Mouse (Mus musculus) midbrain, embryonic 15.5 days (tissue): Measurements from ENCODE around the gene Cecr2. TPM values are rescaled to one million over a fixed set of nuclear protein-coding genes. Genes with fewer than 3 reads are reported as not detected.
A peak's percentile ranks its signal among the peaks of the same experiment; 100 is the strongest.

Experiments used
- ATAC-seq: fragments of 200-750 bp; cut with Nextera tagmentation; replicated peaks from 2 replicates; pipeline ENCODE4 v1.8.0; 2017; ENCODE audit warnings: moderate TSS enrichment
- H3K27ac ChIP-seq: fragments of 300-500 bp; sonication (generic); 2 replicates; pipeline ENCODE4 v1.5.1; 2015; ENCODE audit warnings: mild to moderate bottlenecking, inconsistent platforms
- H3K27me3 ChIP-seq: fragments of 300-500 bp; sonication (generic); replicated peaks from 2 replicates; pipeline ENCODE4 v1.6.1; 2015; ENCODE audit warnings: inconsistent platforms
- H3K36me3 ChIP-seq: fragments of 300-500 bp; sonication (generic); replicated peaks from 2 replicates; pipeline ENCODE4 v1.6.1; 2015; ENCODE audit warnings: inconsistent platforms
- H3K4me1 ChIP-seq: fragments of 300-500 bp; sonication (generic); 2 replicates; pipeline ENCODE4 v1.6.1; 2015; ENCODE audit warnings: inconsistent platforms
- H3K4me2 ChIP-seq: fragments of 300-500 bp; sonication (generic); 2 replicates; pipeline ENCODE4 v1.6.1; 2015; ENCODE audit warnings: inconsistent platforms, mild to moderate bottlenecking, moderate library complexity
- H3K4me3 ChIP-seq: fragments of 300-500 bp; sonication (generic); 2 replicates; pipeline ENCODE4 v1.5.1; 2015; ENCODE audit warnings: mild to moderate bottlenecking, inconsistent platforms
- H3K9ac ChIP-seq: fragments of 300-500 bp; sonication (generic); 2 replicates; pipeline ENCODE4 v1.6.1; 2015; ENCODE audit warnings: mild to moderate bottlenecking, inconsistent platforms
- H3K9me3 ChIP-seq: fragments of 300-500 bp; sonication (generic); 2 replicates; pipeline ENCODE4 v1.6.1; 2016; ENCODE audit warnings: inconsistent platforms
- WGBS: fragments of 180-500 bp; shearing (Covaris S2); methylation state at CpG from one replicate; pipeline ENCODE4 v1.1.7; 2015; ENCODE audit warnings: mixed read lengths; 5-methylcytosine and 5-hydroxymethylcytosine counted together
- polyA plus RNA-seq: library from polyadenylated mRNA; unstranded; fragments of >200 nt; fragmentation: Nextera tagmentation; extraction: Ambion mirVana; gene quantifications from 2 replicates; pipeline ENCODE4 v1.2.1, GENCODE M21; 2015

Cecr2 gene
- polyA plus RNA-seq, 1 experiment from 2014 or later: 2.7 TPM

- Histone ChIP-seq H3K27me3 (no peaks in the 10 kb centered on the region), H3K4me3 (no peak overlapping the region), H3K4me1 (no peaks in the 10 kb centered on the region), H3K9ac (no peak overlapping the region), H3K4me2 (no peak overlapping the region), H3K9me3 (no peaks in the 10 kb centered on the region), H3K27ac (no peak overlapping the region), H3K36me3 (no peaks in the 10 kb centered on the region)
- 80% methylated on average over 3 of the region's 3 CpGs for WGBS
- peak; percentile 94 for ATAC-seq
Measured at GRCm38 (mm10) chr6:120736566-120736965, 70.4 kb downstream of the Cecr2 start.

- no peak overlapping the region for H3K27ac ChIP-seq
- no peak overlapping the region for H3K4me2 ChIP-seq
- ATAC-seq: no peak
- 86% methylated on average over 2 of the region's 2 CpGs for WGBS
- H3K27me3 ChIP-seq: no peaks in the 10 kb centered on the region
- H3K9me3 ChIP-seq: no peaks in the 10 kb centered on the region
- H3K36me3 ChIP-seq: no peaks in the 10 kb centered on the region
- no peak overlapping the region for H3K4me3 ChIP-seq
- no peak overlapping the region for H3K9ac ChIP-seq
- H3K4me1 ChIP-seq: no peaks in the 10 kb centered on the region
Measured at GRCm38 (mm10) chr6:120743130-120743529, 77.0 kb downstream of the Cecr2 start.

GRCm38 (mm10) chr6:120744266-120744665, 78.1 kb downstream of the Cecr2 start:
- ATAC-seq: no peak
- Histone ChIP-seq H3K27me3 (no peaks in the 10 kb centered on the region), H3K27ac (no peak overlapping the region), H3K36me3 (no peaks in the 10 kb centered on the region), H3K9ac (no peak overlapping the region), H3K4me3 (no peak overlapping the region), H3K4me2 (no peak overlapping the region), H3K9me3 (no peaks in the 10 kb centered on the region), H3K4me1 (no peaks in the 10 kb centered on the region)
- WGBS: 92% methylated on average over 7 of the region's 7 CpGs

GRCm38 (mm10) chr6:120746416-120746815, 80.2 kb downstream of the Cecr2 start:
- Histone ChIP-seq H3K27ac (no peak overlapping the region), H3K36me3 (no peaks in the 10 kb centered on the region), H3K4me1 (no peaks in the 10 kb centered on the region), H3K9ac (no peak overlapping the region), H3K9me3 (no peaks in the 10 kb centered on the region), H3K4me3 (no peak overlapping the region), H3K4me2 (no peak overlapping the region), H3K27me3 (no peaks in the 10 kb centered on the region)
- no peak for ATAC-seq
- 95% methylated on average over 2 of the region's 2 CpGs for WGBS

GRCm38 (mm10) chr6:120761151-120761550, 95.0 kb downstream of the Cecr2 start:
- peaks cover 15% of the 10 kb centered on the region for H3K36me3 ChIP-seq
- WGBS: 93% methylated on average over 2 of the region's 2 CpGs

GRCm38 (mm10) chr6:120769972-120770371, 103.8 kb downstream of the Cecr2 start:
- no peak overlapping the region for H3K9ac ChIP-seq
- H3K36me3 ChIP-seq: no peaks in the 10 kb centered on the region
- no peaks in the 10 kb centered on the region for H3K27me3 ChIP-seq
- 97% methylated on average over 1 of the region's 1 CpGs for WGBS
- no peak overlapping the region for H3K4me3 ChIP-seq
- H3K4me1 ChIP-seq: peaks cover 14% of the 10 kb centered on the region
- H3K4me2 ChIP-seq: no peak overlapping the region
- no peak overlapping the region for H3K27ac ChIP-seq
- no peaks in the 10 kb centered on the region for H3K9me3 ChIP-seq
- no peak for ATAC-seq

More at GRCm38 (mm10) chr6:120761151-120761550, 95.0 kb downstream of the Cecr2 start:
- H3K4me3 ChIP-seq: no peak overlapping the region
- no peak overlapping the region for H3K9ac ChIP-seq
- no peak overlapping the region for H3K4me2 ChIP-seq
- no peaks in the 10 kb centered on the region for H3K9me3 ChIP-seq
- H3K4me1 ChIP-seq: no peaks in the 10 kb centered on the region
- no peaks in the 10 kb centered on the region for H3K27me3 ChIP-seq
- no peak overlapping the region for H3K27ac ChIP-seq
- no peak for ATAC-seq

GRCm38 (mm10) chr6:120771366-120771765, 105.2 kb downstream of the Cecr2 start:
- H3K9ac ChIP-seq: no peak overlapping the region
- 83% methylated on average over 1 of the region's 1 CpGs for WGBS
- no peak for ATAC-seq
- H3K4me2 ChIP-seq: no peak overlapping the region
- no peak overlapping the region for H3K27ac ChIP-seq
- no peaks in the 10 kb centered on the region for H3K36me3 ChIP-seq
- no peaks in the 10 kb centered on the region for H3K9me3 ChIP-seq
- no peak overlapping the region for H3K4me3 ChIP-seq
- H3K27me3 ChIP-seq: no peaks in the 10 kb centered on the region
- H3K4me1 ChIP-seq: peaks cover 14% of the 10 kb centered on the region

- ATAC-seq: no peak
- no peak overlapping the region for H3K27ac ChIP-seq
- H3K4me1 ChIP-seq: peaks cover 14% of the 10 kb centered on the region
- no peak overlapping the region for H3K4me2 ChIP-seq
- H3K4me3 ChIP-seq: no peak overlapping the region
- H3K9ac ChIP-seq: no peak overlapping the region
- H3K9me3 ChIP-seq: no peaks in the 10 kb centered on the region
- no peaks in the 10 kb centered on the region for H3K27me3 ChIP-seq
- no peaks in the 10 kb centered on the region for H3K36me3 ChIP-seq
Measured at GRCm38 (mm10) chr6:120772025-120772424, 105.9 kb downstream of the Cecr2 start.

- Histone ChIP-seq H3K4me1 (peaks cover 14% of the 10 kb centered on the region), H3K9me3 (no peaks in the 10 kb centered on the region), H3K9ac (no peak within 1 kb of the TSS), H3K27me3 (no peaks in the 10 kb centered on the region), H3K4me3 (no peak within 1 kb of the TSS), H3K36me3 (no peaks in the 10 kb centered on the region), H3K27ac (peak within 1 kb of the TSS; percentile 61), H3K4me2 (no peak within 1 kb of the TSS)
- WGBS: 14% methylated on average over 5 of the region's 5 CpGs
- ATAC-seq: peak; percentile 79
Measured at GRCm38 (mm10) chr6:120773149-120773628, 107.0 kb downstream of the Cecr2 start, which contains the start of gene Slc25a18. Gene Slc25a18, plus strand, starts transcription at chr6:120773578.

GRCm38 (mm10) chr6:120773763-120774162, 107.6 kb downstream of the Cecr2 start:
- Histone ChIP-seq H3K9ac (no peak overlapping the region), H3K9me3 (no peaks in the 10 kb centered on the region), H3K4me2 (no peak overlapping the region), H3K4me3 (no peak overlapping the region), H3K4me1 (peaks cover 14% of the 10 kb centered on the region), H3K27ac (peak overlapping the region; percentile 61), H3K27me3 (no peaks in the 10 kb centered on the region), H3K36me3 (no peaks in the 10 kb centered on the region)
- ATAC-seq: 0 out of 2 replicates have a peak, but pooled peaks have one; percentile 40
- WGBS: 42% methylated on average over 6 of the region's 6 CpGs

- no peaks in the 10 kb centered on the region for H3K9me3 ChIP-seq
- no peak overlapping the region for H3K4me3 ChIP-seq
- no peak overlapping the region for H3K4me2 ChIP-seq
- no peak for ATAC-seq
- H3K27me3 ChIP-seq: no peaks in the 10 kb centered on the region
- no peak overlapping the region for H3K9ac ChIP-seq
- no peaks in the 10 kb centered on the region for H3K36me3 ChIP-seq
- no peak overlapping the region for H3K27ac ChIP-seq
- peaks cover 14% of the 10 kb centered on the region for H3K4me1 ChIP-seq
- WGBS: 75% methylated on average over 3 of the region's 3 CpGs
Measured at GRCm38 (mm10) chr6:120776286-120776685, 110.1 kb downstream of the Cecr2 start.

- H3K4me1 ChIP-seq: peaks cover 14% of the 10 kb centered on the region
- no peak overlapping the region for H3K4me3 ChIP-seq
- 88% methylated on average over 9 of the region's 9 CpGs for WGBS
- no peaks in the 10 kb centered on the region for H3K36me3 ChIP-seq
- no peak for ATAC-seq
- no peaks in the 10 kb centered on the region for H3K27me3 ChIP-seq
- no peaks in the 10 kb centered on the region for H3K9me3 ChIP-seq
- no peak overlapping the region for H3K27ac ChIP-seq
- H3K9ac ChIP-seq: no peak overlapping the region
- no peak overlapping the region for H3K4me2 ChIP-seq
Measured at GRCm38 (mm10) chr6:120777533-120777932, 111.4 kb downstream of the Cecr2 start.

- no peak overlapping the region for H3K4me2 ChIP-seq
- H3K9me3 ChIP-seq: no peaks in the 10 kb centered on the region
- no peaks in the 10 kb centered on the region for H3K27me3 ChIP-seq
- H3K4me3 ChIP-seq: no peak overlapping the region
- H3K9ac ChIP-seq: no peak overlapping the region
- no peak overlapping the region for H3K27ac ChIP-seq
- WGBS: 69% methylated on average over 3 of the region's 3 CpGs
- no peak for ATAC-seq
- H3K4me1 ChIP-seq: peaks cover 10% of the 10 kb centered on the region
- H3K36me3 ChIP-seq: no peaks in the 10 kb centered on the region
Measured at GRCm38 (mm10) chr6:120778226-120778625, 112.1 kb downstream of the Cecr2 start.
